Mouse (Mus musculus) neural tube, embryonic 12.5 days (tissue): ENCODE measurements around the gene Uap1l1. TPM values are rescaled to one million over a fixed set of nuclear protein-coding genes. Genes with fewer than 3 reads are reported as not detected.

Experiments
- ATAC-seq: fragments of 200-750 bp; cut with Nextera tagmentation; 2 replicates; pipeline ENCODE4 v1.8.0; 2017; ENCODE audit warnings: low read depth, mild to moderate bottlenecking, moderate TSS enrichment, moderate library complexity; ENCODE audit not compliant: low FRiP score
- H3K27ac ChIP-seq: fragments of 300-500 bp; sonication (generic); 2 replicates; pipeline ENCODE4 v1.5.1; 2016
- H3K27me3 ChIP-seq: fragments of 300-500 bp; sonication (generic); replicated peaks from 2 replicates; pipeline ENCODE4 v1.6.1; 2016; ENCODE audit warnings: mild to moderate bottlenecking
- H3K36me3 ChIP-seq: fragments of 300-500 bp; sonication (generic); 2 replicates; pipeline ENCODE4 v1.6.1; 2016; ENCODE audit warnings: mild to moderate bottlenecking
- H3K4me1 ChIP-seq: fragments of 300-500 bp; sonication (generic); 2 replicates; pipeline ENCODE4 v1.6.1; 2016
- H3K4me2 ChIP-seq: fragments of 300-500 bp; sonication (generic); replicated peaks from 2 replicates; pipeline ENCODE4 v1.6.1; 2016; ENCODE audit warnings: mild to moderate bottlenecking
- H3K4me3 ChIP-seq: fragments of 300-500 bp; sonication (generic); 2 replicates; pipeline ENCODE4 v1.5.1; 2016
- H3K9ac ChIP-seq: fragments of 300-500 bp; sonication (generic); 2 replicates; pipeline ENCODE4 v1.6.1; 2016; ENCODE audit warnings: mild to moderate bottlenecking
- H3K9me3 ChIP-seq: fragments of 300-500 bp; sonication (generic); 2 replicates; pipeline ENCODE4 v1.6.1; 2016; ENCODE audit warnings: mild to moderate bottlenecking
- WGBS: fragments of 180-500 bp; shearing (Covaris S2); methylation state at CpG from one replicate; pipeline ENCODE4 v1.1.7; 2016; 5-methylcytosine and 5-hydroxymethylcytosine counted together
- polyA plus RNA-seq: library from polyadenylated mRNA; unstranded; fragments of >200 nt; fragmentation: Nextera tagmentation; extraction: Ambion mirVana; gene quantifications from 2 replicates; pipeline ENCODE4 v1.2.1, GENCODE M21; 2016

Uap1l1 gene
- polyA plus RNA-seq, 1 experiment from 2014 or later: 5.6 TPM

DNA sequence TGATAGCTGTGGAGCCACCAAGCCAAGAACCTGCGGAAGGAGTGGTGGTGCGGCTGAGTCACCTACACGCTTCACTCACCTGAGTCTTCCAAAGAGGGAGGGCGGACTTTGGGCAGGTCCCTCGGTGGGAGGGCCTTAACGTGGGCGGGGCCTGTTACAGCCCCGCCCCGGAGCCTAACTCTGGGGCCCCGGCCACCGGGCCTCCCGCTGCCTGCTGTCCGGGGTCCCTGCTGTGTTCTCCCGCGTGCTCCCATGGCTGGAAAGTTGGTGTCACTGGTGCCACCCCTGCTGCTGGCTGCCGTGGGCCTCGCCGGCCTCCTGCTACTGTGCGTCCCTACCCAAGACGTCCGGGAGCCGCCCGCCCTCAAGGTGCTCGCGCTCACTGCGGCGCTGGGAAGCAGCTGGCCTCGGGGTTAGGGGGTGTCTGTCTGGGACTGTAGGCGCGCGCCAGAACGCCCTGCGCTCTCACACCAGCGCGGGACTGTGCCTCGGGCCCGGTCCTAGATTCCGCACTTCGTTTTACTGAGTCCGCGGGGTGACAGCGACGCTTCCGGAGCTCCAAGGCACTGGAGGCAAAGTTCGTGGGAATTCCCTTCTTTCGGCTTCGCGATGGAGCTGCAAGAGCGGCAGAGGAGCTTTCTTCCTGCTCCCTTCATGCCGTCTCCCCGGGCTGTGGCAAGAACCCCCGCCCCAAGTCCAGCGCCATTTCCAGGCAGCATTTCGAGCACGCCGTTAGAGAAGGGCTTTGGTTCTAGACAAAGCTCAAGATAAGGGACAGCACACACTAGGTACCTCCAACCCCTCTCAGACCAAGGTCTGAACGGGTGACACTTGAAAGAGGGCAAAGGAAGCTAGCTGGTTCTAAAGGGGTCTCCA, 30.5 kb upstream of the Uap1l1 start, which contains the start of gene Entpd2:
TSS of gene Entpd2 (plus strand) at position 154 of the 876 bp plus-strand sequence.
- peaks cover 21% of the 10 kb centered on the region for H3K4me1 ChIP-seq
- peaks cover 75% of the 10 kb centered on the region for H3K27me3 ChIP-seq
- WGBS: 1% methylated on average over 56 of the region's 57 CpGs
- H3K4me2 ChIP-seq: peak within 1 kb of the TSS; percentile 66
- peak within 1 kb of the TSS; percentile 42 for H3K9ac ChIP-seq
- H3K27ac ChIP-seq: no peak within 1 kb of the TSS
- peak within 1 kb of the TSS; percentile 26 for H3K4me3 ChIP-seq
- no peaks in the 10 kb centered on the region for H3K36me3 ChIP-seq
- H3K9me3 ChIP-seq: no peaks in the 10 kb centered on the region
- no peak for ATAC-seq

DNA sequence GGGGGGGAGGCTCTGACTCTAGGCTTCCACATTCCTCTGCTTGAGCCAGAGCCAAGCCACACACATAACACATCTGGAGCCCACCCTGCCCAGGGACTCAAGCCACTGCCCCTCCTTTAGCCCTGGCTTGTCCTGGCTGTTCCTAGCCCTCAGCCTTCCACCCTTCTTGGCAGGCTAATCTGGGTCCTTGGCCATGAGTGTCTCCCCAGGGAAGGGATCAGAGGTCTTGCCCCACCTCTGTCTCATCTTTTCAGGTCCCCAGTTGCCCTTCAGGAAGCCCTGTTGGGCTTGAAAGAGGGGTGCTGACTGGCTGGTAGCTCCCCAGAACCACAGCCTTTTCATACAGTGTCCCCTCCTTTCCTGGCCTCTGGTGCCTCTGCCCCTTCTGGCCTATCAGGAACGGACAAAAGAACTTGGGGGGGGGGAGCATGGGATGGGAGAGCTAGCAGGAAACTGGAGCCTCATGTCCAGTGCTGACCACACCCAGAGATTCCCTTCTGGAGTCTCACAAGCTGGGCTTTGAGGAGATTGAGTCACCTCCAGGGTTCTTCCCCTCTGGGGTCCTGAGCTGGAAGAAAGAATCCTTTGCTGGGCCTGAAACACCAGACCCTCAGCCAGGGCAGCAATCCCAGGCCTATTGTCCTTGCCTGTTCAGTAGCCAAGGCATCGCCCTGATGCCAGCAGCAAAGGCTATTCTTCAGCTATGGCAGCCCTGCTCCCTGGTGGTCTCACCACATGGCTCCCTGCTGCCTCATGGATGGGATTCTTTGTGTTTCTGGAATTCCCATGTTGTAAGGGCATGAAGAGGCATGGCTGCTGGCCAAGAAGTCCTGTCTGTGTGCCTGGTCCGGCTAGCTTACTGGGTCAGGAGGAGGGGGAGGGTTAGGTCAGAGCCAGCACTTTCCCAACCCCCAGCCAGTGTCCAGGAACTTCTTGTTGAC, 29.1 kb upstream of the Uap1l1 start:
- no peak overlapping the region for H3K4me2 ChIP-seq
- peaks cover 17% of the 10 kb centered on the region for H3K4me1 ChIP-seq
- WGBS: 37% methylated on average over 3 of the region's 3 CpGs
- no peak overlapping the region for H3K27ac ChIP-seq
- H3K9ac ChIP-seq: no peak overlapping the region
- H3K27me3 ChIP-seq: peaks cover 61% of the 10 kb centered on the region
- H3K9me3 ChIP-seq: no peaks in the 10 kb centered on the region
- no peaks in the 10 kb centered on the region for H3K36me3 ChIP-seq
- no peak for ATAC-seq
- H3K4me3 ChIP-seq: no peak overlapping the region

DNA sequence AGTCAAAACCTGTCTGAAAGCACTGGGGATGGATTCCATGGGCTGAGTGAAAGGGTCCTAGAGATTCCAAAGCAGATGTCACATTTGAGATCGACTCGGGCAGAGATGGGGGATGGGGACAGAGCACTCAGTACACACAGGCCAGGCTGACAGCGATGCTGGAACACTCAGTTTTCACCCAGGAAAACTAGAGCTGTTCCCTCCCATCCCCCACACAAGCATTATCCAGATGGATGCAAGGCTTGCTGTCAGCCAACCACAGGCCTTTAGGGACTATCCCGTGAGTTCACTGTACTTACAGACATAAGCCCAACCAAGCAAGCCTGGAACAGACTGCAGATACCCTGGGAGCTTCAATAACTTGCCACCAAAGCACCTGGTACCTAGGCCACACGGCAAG, 25.8 kb upstream of the Uap1l1 start:
- H3K27ac ChIP-seq: no peak overlapping the region

DNA sequence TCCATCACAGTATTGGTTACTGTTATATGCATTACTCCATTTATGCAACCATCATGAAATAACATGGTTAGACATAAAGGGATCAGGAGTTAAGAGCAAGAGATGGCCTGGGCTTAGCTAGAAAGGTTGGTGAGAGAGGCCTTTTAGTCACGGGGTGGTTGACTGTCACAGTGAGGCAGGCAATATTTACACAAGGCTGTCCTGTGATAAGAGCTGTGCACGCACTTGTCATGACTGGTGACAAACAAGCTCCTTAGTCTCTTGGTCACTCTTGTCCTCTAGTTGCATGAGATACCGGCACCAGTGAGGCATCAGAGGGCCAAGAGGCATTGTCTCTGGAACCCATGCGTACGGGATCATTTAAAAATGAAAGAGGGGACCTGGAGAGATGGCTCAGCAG, 19.0 kb upstream of the Uap1l1 start:
- Histone ChIP-seq H3K4me1 (no peaks in the 10 kb centered on the region), H3K9me3 (no peaks in the 10 kb centered on the region), H3K36me3 (no peaks in the 10 kb centered on the region), H3K9ac (no peak overlapping the region), H3K27me3 (no peaks in the 10 kb centered on the region), H3K27ac (no peak overlapping the region), H3K4me3 (no peak overlapping the region), H3K4me2 (no peak overlapping the region)
- no peak for ATAC-seq
- WGBS: 85% methylated on average over 5 of the region's 5 CpGs

More for the DNA sequence above, 25.8 kb upstream of the Uap1l1 start:
- no peak for ATAC-seq
- no peak overlapping the region for H3K9ac ChIP-seq
- 68% methylated on average over 5 of the region's 5 CpGs for WGBS
- no peaks in the 10 kb centered on the region for H3K36me3 ChIP-seq
- H3K4me1 ChIP-seq: peaks cover 17% of the 10 kb centered on the region
- no peak overlapping the region for H3K4me2 ChIP-seq
- no peaks in the 10 kb centered on the region for H3K9me3 ChIP-seq
- no peak overlapping the region for H3K4me3 ChIP-seq
- H3K27me3 ChIP-seq: peaks cover 28% of the 10 kb centered on the region

DNA sequence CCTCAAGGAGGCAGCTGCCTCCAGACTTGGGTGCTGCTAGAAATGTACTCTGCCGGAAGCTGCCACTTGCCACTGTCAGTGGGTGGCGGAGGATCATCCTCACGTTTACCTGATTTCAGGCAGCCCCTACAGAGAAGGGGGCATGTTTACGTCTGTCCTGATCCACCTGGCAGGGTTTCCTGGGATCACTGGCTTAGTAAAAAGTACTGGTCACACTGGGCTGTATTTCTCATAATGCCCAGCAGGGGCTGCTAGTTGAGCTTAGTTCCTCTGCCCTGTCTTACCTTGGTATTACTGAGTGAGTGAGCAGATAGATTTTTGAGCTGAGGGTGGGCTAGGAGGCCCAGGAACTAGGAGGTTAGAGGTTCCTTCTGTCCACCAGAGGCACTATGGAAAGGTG, 11.1 kb upstream of the Uap1l1 start:
- no peak for ATAC-seq
- H3K4me2 ChIP-seq: no peak overlapping the region
- no peaks in the 10 kb centered on the region for H3K9me3 ChIP-seq
- H3K36me3 ChIP-seq: peaks cover 28% of the 10 kb centered on the region
- H3K27ac ChIP-seq: no peak overlapping the region
- 58% methylated on average over 4 of the region's 4 CpGs for WGBS
- H3K4me3 ChIP-seq: no peak overlapping the region
- H3K4me1 ChIP-seq: peaks cover 22% of the 10 kb centered on the region
- no peak overlapping the region for H3K9ac ChIP-seq
- no peaks in the 10 kb centered on the region; the same call in 1 of the 2 replicates for H3K27me3 ChIP-seq

DNA sequence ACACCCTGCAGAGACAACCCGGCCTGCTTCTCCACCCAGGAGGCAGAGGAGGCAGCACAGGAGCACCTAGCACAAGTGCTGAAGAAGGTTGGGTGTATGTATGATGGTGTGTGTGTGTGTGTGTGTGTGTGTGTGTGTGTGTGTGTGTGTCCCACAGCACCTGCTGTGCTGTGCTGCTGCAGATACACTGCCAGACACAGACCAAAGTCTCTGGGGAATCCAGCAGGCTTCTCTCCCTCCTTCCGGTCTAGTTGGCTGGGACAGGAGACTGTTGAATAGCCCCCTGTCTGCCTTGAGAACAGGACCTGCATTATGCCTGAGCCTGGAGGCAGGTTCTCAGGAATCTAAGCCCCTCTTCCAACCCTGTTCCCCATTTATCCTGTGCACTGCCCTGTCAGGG, 7.9 kb upstream of the Uap1l1 start:
- Histone ChIP-seq H3K27me3 (no peaks in the 10 kb centered on the region; the same call in 1 of the 2 replicates), H3K4me2 (peak overlapping the region; percentile 96), H3K4me3 (peak overlapping the region; percentile 68), H3K9ac (peak overlapping the region; percentile 74), H3K4me1 (peaks cover 23% of the 10 kb centered on the region), H3K9me3 (no peaks in the 10 kb centered on the region), H3K36me3 (peaks cover 26% of the 10 kb centered on the region), H3K27ac (no peak overlapping the region)
- WGBS: 16% methylated on average over 2 of the region's 2 CpGs
- no peak for ATAC-seq

DNA sequence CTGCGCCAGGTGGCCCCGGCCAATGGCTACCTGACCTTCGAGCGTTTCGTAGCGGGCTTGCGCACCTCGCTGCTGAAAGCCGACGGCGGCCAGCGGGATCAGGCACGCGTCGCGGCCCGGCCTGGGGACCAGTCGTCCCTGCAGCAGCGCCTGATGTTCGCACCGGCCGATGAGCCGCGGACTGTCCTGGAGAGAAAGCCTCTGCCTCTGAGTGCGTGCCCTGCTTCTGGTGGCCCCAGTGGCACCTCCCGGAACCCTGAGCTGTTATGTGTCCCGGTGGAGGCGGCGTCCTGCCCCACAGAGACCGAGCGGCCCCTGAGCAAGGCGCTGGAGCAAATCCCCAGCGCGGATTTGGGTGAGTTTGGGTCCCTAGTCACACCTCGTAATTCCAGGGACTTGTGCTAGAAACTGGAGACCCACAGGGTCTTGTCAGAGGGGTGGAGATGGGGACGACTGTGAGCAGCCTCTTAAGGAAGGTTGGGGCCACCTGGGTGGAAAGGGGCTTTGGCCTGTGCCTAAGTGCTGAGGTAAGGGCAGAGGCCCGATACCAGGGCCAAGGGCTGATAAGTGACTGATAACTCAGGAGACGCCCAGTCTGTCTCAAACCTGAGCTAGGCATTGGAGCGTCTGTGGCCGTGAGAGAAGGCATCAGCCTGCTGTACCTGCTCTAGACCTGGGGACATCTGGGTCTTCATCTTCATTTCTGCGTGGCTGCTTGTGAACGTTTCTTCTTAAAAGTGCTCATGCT, 7.3 kb upstream of the Uap1l1 start:
- Histone ChIP-seq H3K4me1 (peaks cover 23% of the 10 kb centered on the region), H3K9me3 (no peaks in the 10 kb centered on the region), H3K9ac (peak overlapping the region; percentile 74), H3K27ac (no peak overlapping the region), H3K27me3 (no peaks in the 10 kb centered on the region; the same call in 1 of the 2 replicates), H3K4me2 (peak overlapping the region; percentile 96), H3K4me3 (peak overlapping the region; percentile 68), H3K36me3 (peaks cover 20% of the 10 kb centered on the region)
- ATAC-seq: peak; percentile 42
- WGBS: 2% methylated on average over 42 of the region's 42 CpGs

DNA sequence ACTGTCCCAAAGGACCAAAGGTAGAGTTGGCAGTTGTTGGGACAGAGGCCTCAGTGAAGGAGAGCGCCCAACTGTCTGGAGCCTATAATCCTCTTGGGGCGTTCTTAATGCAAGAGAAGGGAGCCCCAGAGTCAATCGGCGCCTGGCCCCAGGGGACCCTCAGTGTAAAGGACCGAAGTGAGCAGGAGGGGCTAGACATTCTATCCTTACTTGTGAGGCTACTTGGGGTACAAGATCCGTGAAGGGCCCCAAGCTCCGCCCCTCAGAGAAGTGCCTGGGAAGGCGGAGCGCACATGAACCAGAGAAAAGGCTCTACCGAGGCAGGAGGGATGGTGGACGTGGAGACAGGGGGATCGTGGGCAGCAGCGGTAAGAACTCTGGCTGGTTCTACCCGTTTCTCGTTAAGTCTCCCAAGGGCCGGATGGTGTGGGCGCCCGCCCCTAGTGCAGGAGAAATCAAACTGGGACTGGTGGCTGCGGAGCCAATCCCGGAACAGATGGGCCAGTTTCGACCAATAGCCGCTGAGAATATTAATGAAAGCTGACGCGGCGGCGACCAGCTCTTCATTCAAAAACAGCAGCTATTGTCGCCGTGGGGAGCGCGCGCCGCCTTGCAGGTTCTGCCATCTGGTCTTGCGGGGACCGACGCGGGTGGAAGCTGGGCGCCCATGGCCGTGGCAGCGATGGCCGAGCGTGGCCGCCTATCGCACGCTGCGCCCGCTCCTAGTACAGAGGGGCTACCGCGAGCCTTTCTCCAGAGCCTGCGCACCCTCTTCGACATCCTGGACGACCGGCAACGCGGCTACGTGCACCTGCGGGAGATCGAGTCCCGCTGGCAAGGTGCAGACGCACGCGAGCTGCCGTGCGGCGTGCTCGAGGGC, 6.5 kb upstream of the Uap1l1 start, which contains the start of gene Sapcd2:
TSS of gene Sapcd2 (plus strand) at position 558 of the 880 bp plus-strand sequence.
- no peaks in the 10 kb centered on the region for H3K9me3 ChIP-seq
- H3K4me1 ChIP-seq: peaks cover 23% of the 10 kb centered on the region
- 1% methylated on average over 65 of the region's 65 CpGs for WGBS
- peaks cover 14% of the 10 kb centered on the region for H3K36me3 ChIP-seq
- H3K9ac ChIP-seq: peak within 1 kb of the TSS; percentile 74
- H3K27me3 ChIP-seq: no peaks in the 10 kb centered on the region; the same call in 1 of the 2 replicates
- ATAC-seq: peak; percentile 94
- H3K4me3 ChIP-seq: peak within 1 kb of the TSS; percentile 68
- peak within 1 kb of the TSS; percentile 96 for H3K4me2 ChIP-seq
- H3K27ac ChIP-seq: peak within 1 kb of the TSS; percentile 53; the same call in 1 of the 2 replicates

DNA sequence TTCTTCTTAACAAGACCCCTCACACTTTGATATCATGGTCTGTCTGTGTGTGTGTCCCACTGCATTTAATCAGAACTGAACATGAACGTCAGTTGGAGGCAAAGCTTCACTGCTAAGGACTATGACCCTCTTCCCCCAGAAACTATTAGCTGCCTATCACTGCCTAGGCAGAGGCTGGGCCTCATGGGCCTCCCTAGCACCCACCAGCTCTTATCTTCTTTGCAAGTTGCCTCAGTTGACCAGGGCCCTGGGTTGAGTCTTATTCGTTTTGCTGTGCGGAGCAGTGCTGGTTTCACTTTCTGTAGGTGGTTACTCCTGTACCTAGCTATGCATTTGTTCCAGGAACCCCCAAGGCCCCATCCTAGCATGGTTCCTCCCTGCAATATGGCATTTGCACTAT, 4.5 kb upstream of the Uap1l1 start:
- H3K27me3 ChIP-seq: peaks cover 18% of the 10 kb centered on the region
- no peak for ATAC-seq
- no peak overlapping the region for H3K4me3 ChIP-seq

DNA sequence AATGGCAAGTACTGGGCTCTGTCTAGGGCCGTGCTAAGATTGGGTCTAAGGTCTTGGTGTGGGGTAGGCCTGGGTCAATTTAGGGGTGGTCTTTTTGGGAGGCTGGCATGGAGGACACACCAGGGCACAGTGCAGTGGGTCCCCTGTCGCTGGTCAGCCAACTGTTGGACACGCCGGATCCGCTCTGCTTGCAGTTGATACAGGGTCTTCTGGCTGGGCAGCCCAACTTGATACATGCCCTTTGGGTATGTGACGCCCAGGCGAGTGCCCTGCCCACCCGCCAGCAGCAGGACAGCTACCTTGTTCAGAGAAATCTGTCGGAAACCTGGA, 756 bp downstream of the Uap1l1 start:
- Histone ChIP-seq H3K9me3 (no peaks in the 10 kb centered on the region), H3K36me3 (no peaks in the 10 kb centered on the region), H3K4me3 (peak overlapping the region; percentile 48), H3K27me3 (peaks cover 41% of the 10 kb centered on the region), H3K9ac (no peak overlapping the region), H3K4me1 (0 out of 2 replicates have a peak, but pooled peaks cover 10% of the 10 kb centered on the region), H3K27ac (no peak overlapping the region), H3K4me2 (peak overlapping the region; percentile 99)
- 27% methylated on average over 9 of the region's 9 CpGs for WGBS
- ATAC-seq: 0 out of 2 replicates have a peak, but pooled peaks have one; percentile 14

More for the DNA sequence above, 4.5 kb upstream of the Uap1l1 start:
- Histone ChIP-seq H3K36me3 (no peaks in the 10 kb centered on the region), H3K9ac (no peak overlapping the region), H3K4me2 (no peak overlapping the region), H3K27ac (no peak overlapping the region), H3K4me1 (peaks cover 30% of the 10 kb centered on the region), H3K9me3 (no peaks in the 10 kb centered on the region)
- WGBS: 87% methylated on average over 3 of the region's 3 CpGs

DNA sequence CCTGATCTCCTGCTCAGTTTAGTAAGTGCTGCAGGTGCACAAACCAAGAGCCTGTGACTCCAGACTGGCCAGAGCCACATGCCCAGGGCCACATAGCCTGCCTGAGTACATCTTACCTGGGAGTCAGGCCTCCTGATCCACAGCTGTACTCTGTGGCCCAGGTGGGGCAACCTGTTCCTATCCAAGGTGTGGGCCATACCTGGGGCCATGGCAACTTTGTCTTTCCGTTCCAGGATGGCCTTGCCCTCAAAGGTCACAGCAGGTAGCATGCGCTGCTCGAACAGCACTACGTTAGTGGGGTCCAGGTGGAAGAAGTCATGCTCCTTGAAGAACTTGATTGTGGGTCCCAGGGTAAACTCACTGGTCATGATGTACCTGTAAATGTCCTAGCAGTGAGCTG, 1.2 kb downstream of the Uap1l1 start:
- Histone ChIP-seq H3K9ac (no peak overlapping the region), H3K9me3 (no peaks in the 10 kb centered on the region), H3K27me3 (peaks cover 41% of the 10 kb centered on the region), H3K27ac (no peak overlapping the region), H3K4me1 (0 out of 2 replicates have a peak, but pooled peaks cover 10% of the 10 kb centered on the region), H3K4me2 (peak overlapping the region; percentile 99), H3K4me3 (no peak overlapping the region), H3K36me3 (no peaks in the 10 kb centered on the region)
- ATAC-seq: 0 out of 2 replicates have a peak, but pooled peaks have one; percentile 11
- 89% methylated on average over 4 of the region's 4 CpGs for WGBS
